Comparison of ENCODE assay signal across 19 mouse cellular contexts in genomic region chr6:12038268-12038667, GRCm38 (mm10).
A peak's percentile ranks its signal among the peaks of the same experiment; 100 is the strongest.
DNase-seq lines count a peak whose midpoint lies in the region; ATAC-seq and TF ChIP-seq lines count a peak whose summit lies in the region.
"Had no signal": no experiment of that assay in that cellular context is flagged by ENCODE, and none has a peak within 500 bp of the region (broad histone marks: within the 10 kb centered on the region; RNA-seq: fewer than 3 reads in every experiment).

No protein-coding gene starts in this region.

- H3K36me3 ChIP-seq in forebrain, postnatal 0 days (ENCODE audit: insufficient read depth): no peaks in the 10 kb centered on the region
- no peaks in the 10 kb centered on the region for H3K36me3 ChIP-seq in forebrain, embryonic 11.5 days (ENCODE audit: control insufficient read depth, insufficient read depth, low read length)
- no peaks in the 10 kb centered on the region for H3K36me3 ChIP-seq in kidney, adult 2 months (ENCODE audit: control insufficient read depth, insufficient read depth, low read length)
- H3K36me3 ChIP-seq in heart, embryonic 11.5 days (ENCODE audit: control insufficient read depth, insufficient read depth, low read length): no peaks in the 10 kb centered on the region
- H3K36me3 ChIP-seq: neural tube, embryonic 12.5 days had no signal

- H3K9me3 ChIP-seq in forebrain, postnatal 0 days (ENCODE audit: low read length): no peaks in the 10 kb centered on the region
- H3K9me3 ChIP-seq in forebrain, embryonic 11.5 days (ENCODE audit: control insufficient read depth, low read length): no peaks in the 10 kb centered on the region
- H3K9me3 ChIP-seq in heart, embryonic 11.5 days (replicated peaks; ENCODE audit: control insufficient read depth, low read length): no peaks in the 10 kb centered on the region
- H3K9me3 ChIP-seq: forebrain, embryonic 15.5 days; G1E; limb, embryonic 12.5 days; neural tube, embryonic 12.5 days had no signal

- 61% methylated on average over 7 of the region's 7 CpGs for WGBS in forebrain, postnatal 0 days
- 79% methylated on average over 7 of the region's 7 CpGs for WGBS in forebrain, embryonic 11.5 days
- WGBS in kidney, adult 2 months: 91% methylated on average over 7 of the region's 7 CpGs
- WGBS in heart, embryonic 11.5 days (ENCODE audit: insufficient replicate concordance): 82% methylated on average over 7 of the region's 7 CpGs

- no peak overlapping the region for H3K4me2 ChIP-seq in forebrain, postnatal 0 days (ENCODE audit: low read depth)
- no peak overlapping the region for H3K4me2 ChIP-seq in forebrain, embryonic 11.5 days (ENCODE audit: low read depth, low read length, severe bottlenecking)
- H3K4me2 ChIP-seq in heart, embryonic 11.5 days: no peak overlapping the region
- H3K4me2 ChIP-seq: forebrain, embryonic 15.5 days; limb, embryonic 12.5 days; neural tube, embryonic 12.5 days had no signal

- no peak for TF ChIP-seq POLR2A in kidney, adult 2 months (IDR thresholded peaks at IDR 0.05; ENCODE audit: low read depth, low read length)

- no peak overlapping the region for H3K9ac ChIP-seq in forebrain, postnatal 0 days
- H3K9ac ChIP-seq in forebrain, embryonic 11.5 days (ENCODE audit: low read length): no peak overlapping the region
- no peak overlapping the region for H3K9ac ChIP-seq in heart, embryonic 11.5 days (ENCODE audit: low read depth, low read length)
- H3K9ac ChIP-seq: forebrain, embryonic 15.5 days; limb, embryonic 12.5 days; liver, embryonic 14.5 days; neural tube, embryonic 12.5 days had no signal

- no peak for TF ChIP-seq CTCF in forebrain, postnatal 0 days (IDR thresholded peaks at IDR 0.05; ENCODE audit: low read depth)
- no peak for TF ChIP-seq CTCF in kidney, adult 2 months (conservative IDR thresholded peaks at IDR 0.05; ENCODE audit: insufficient read depth, insufficient read length, low read depth, low read length)

- H3K27me3 ChIP-seq in forebrain, postnatal 0 days (ENCODE audit: insufficient read depth, low read length): no peaks in the 10 kb centered on the region
- no peaks in the 10 kb centered on the region for H3K27me3 ChIP-seq in forebrain, embryonic 11.5 days (ENCODE audit: control insufficient read depth, insufficient read depth, low read length)
- H3K27me3 ChIP-seq in kidney, adult 2 months (replicated peaks; ENCODE audit: control insufficient read depth, insufficient read depth, low read length): no peaks in the 10 kb centered on the region
- H3K27me3 ChIP-seq in heart, embryonic 11.5 days (ENCODE audit: control insufficient read depth, insufficient read depth, low read length): no peaks in the 10 kb centered on the region
- H3K27me3 ChIP-seq: forebrain, embryonic 15.5 days; limb, embryonic 12.5 days; neural tube, embryonic 12.5 days had no signal

- H3K27ac ChIP-seq in forebrain, postnatal 0 days (ENCODE audit: low read depth, low read length): no peak overlapping the region
- H3K27ac ChIP-seq in forebrain, embryonic 11.5 days (ENCODE audit: low read depth, low read length): no peak overlapping the region
- H3K27ac ChIP-seq in kidney, adult 2 months (ENCODE audit: insufficient read depth, low read depth, low read length): no peak overlapping the region
- no peak overlapping the region for H3K27ac ChIP-seq in heart, embryonic 11.5 days (ENCODE audit: low read depth, low read length)
- H3K27ac ChIP-seq: forebrain, embryonic 15.5 days; limb, embryonic 12.5 days; liver, embryonic 14.5 days; neural tube, embryonic 12.5 days had no signal

- peak; percentile 8 for DNase-seq in forebrain, postnatal 0 days
- no peak for DNase-seq in forebrain, embryonic 11.5 days (ENCODE audit: low spot score)
- no peak for DNase-seq in kidney, adult 2 months
- DNase-seq: adrenal gland, postnatal 10 days; cerebellum, adult 8-10 months; heart, postnatal 10 days; lung, postnatal 14 days; midbrain, embryonic 14.5 days; right cerebral cortex, postnatal 4 days had no signal

- no peaks in the 10 kb centered on the region for H3K4me1 ChIP-seq in forebrain, postnatal 0 days (ENCODE audit: insufficient read depth)
- H3K4me1 ChIP-seq in forebrain, embryonic 11.5 days (replicated peaks; ENCODE audit: control insufficient read depth, insufficient read depth, low read length): no peaks in the 10 kb centered on the region
- 0 out of 2 replicates have a peak, but pooled peaks cover 4% of the 10 kb centered on the region for H3K4me1 ChIP-seq in kidney, adult 2 months (ENCODE audit: control insufficient read depth, insufficient read depth, low read length)
- no peaks in the 10 kb centered on the region for H3K4me1 ChIP-seq in heart, embryonic 11.5 days (ENCODE audit: control insufficient read depth, insufficient read depth, low read length)
- H3K4me1 ChIP-seq: forebrain, embryonic 15.5 days; limb, embryonic 12.5 days; neural tube, embryonic 12.5 days had no signal

- peak; percentile 29; the same call in 1 of the 2 replicates for ATAC-seq in forebrain, postnatal 0 days
- ATAC-seq in forebrain, embryonic 11.5 days (replicated peaks; ENCODE audit: low FRiP score): no peak
- ATAC-seq in CD4-positive, CD25-positive, alpha-beta regulatory T cell, adult 4 months: peak; percentile 86
- peak; percentile 67 to 84 for ATAC-seq in hematopoietic stem cell, adult 5-6 weeks (replicated peaks in 1 of 2; ENCODE audit: insufficient read depth in 1 of 2, low FRiP score in 2 of 2, low TSS enrichment in 1 of 2, low read depth in 1 of 2, poor library complexity in 2 of 2, severe bottlenecking in 2 of 2)
- peak; percentile 51; the same call in 1 of the 2 replicates for ATAC-seq in neutrophil, adult 5-6 weeks (ENCODE audit: extremely low read depth, insufficient number of reproducible peaks, low FRiP score, poor library complexity, severe bottlenecking)
- ATAC-seq in monocyte, adult 5-6 weeks (replicated peaks; ENCODE audit: insufficient number of reproducible peaks, low FRiP score, low TSS enrichment, poor library complexity, severe bottlenecking): no peak
- ATAC-seq in heart, embryonic 11.5 days (replicated peaks; ENCODE audit: insufficient number of reproducible peaks, low FRiP score, low TSS enrichment): no peak
- ATAC-seq: forebrain, embryonic 15.5 days had no signal

- H3K4me3 ChIP-seq in forebrain, postnatal 0 days (ENCODE audit: low read depth, low read length): no peak overlapping the region
- no peak overlapping the region for H3K4me3 ChIP-seq in forebrain, embryonic 11.5 days (ENCODE audit: low read depth, low read length)
- no peak overlapping the region for H3K4me3 ChIP-seq in kidney, adult 2 months (ENCODE audit: insufficient read depth, low read depth, low read length)
- no peak overlapping the region for H3K4me3 ChIP-seq in heart, embryonic 11.5 days (ENCODE audit: low read depth, low read length)
- H3K4me3 ChIP-seq: forebrain, embryonic 15.5 days; limb, embryonic 12.5 days; neural tube, embryonic 12.5 days had no signal

Comparison
In these comparisons a context has a peak if more than half of its experiments do, and no peak if none do; other contexts are left out.
1. ATAC-seq: peak in forebrain, postnatal 0 days (single experiment), CD4-positive, CD25-positive, alpha-beta regulatory T cell, adult 4 months (single experiment), hematopoietic stem cell, adult 5-6 weeks (2 of 2) and neutrophil, adult 5-6 weeks (single experiment); none in forebrain, embryonic 11.5 days (single experiment), monocyte, adult 5-6 weeks (single experiment) and heart, embryonic 11.5 days (single experiment).